Mouse (Mus musculus): ENCODE data around the gene Cops4. TPM values are rescaled to one million over a fixed set of nuclear protein-coding genes. Genes with fewer than 3 reads are reported as not detected.

Gene Cops4
- polyA plus RNA-seq, 1 experiment, result 132 TPM

GRCm38 (mm10) chr5:100568177-100568576, 50.1 kb downstream of the Cops4 start:
- no peaks in the 10 kb centered on the region for H3K27me3 ChIP-seq (ENCODE audit: control insufficient read depth, insufficient read depth, low read length)
- TF ChIP-seq CTCF (IDR thresholded peaks at IDR 0.05; ENCODE audit: control insufficient read depth, insufficient read depth, insufficient replicate concordance, low read depth, low read length) (no peak), POLR2A (IDR thresholded peaks at IDR 0.05; ENCODE audit: control insufficient read depth, low read depth, low read length) (no peak)
- no peaks in the 10 kb centered on the region for H3K36me3 ChIP-seq (ENCODE audit: control insufficient read depth, insufficient read depth, low read length)
- H3K4me3 ChIP-seq (ENCODE audit: control insufficient read depth, low read depth, low read length), result no peak overlapping the region
- H3K27ac ChIP-seq (ENCODE audit: control insufficient read depth, insufficient read depth, low read depth, low read length), result no peak overlapping the region
- H3K4me1 ChIP-seq (ENCODE audit: control insufficient read depth, insufficient read depth, low read length), result peaks cover 10% of the 10 kb centered on the region

GRCm38 (mm10) chr5:100568802-100569201, 50.7 kb downstream of the Cops4 start:
- H3K4me1 ChIP-seq (ENCODE audit: control insufficient read depth, insufficient read depth, low read length), result peaks cover 10% of the 10 kb centered on the region
- TF ChIP-seq CTCF (IDR thresholded peaks at IDR 0.05; ENCODE audit: control insufficient read depth, insufficient read depth, insufficient replicate concordance, low read depth, low read length) (no peak), POLR2A (IDR thresholded peaks at IDR 0.05; ENCODE audit: control insufficient read depth, low read depth, low read length) (no peak)
- no peaks in the 10 kb centered on the region for H3K36me3 ChIP-seq (ENCODE audit: control insufficient read depth, insufficient read depth, low read length)
- H3K27ac ChIP-seq (ENCODE audit: control insufficient read depth, insufficient read depth, low read depth, low read length), result no peak overlapping the region
- no peaks in the 10 kb centered on the region for H3K27me3 ChIP-seq (ENCODE audit: control insufficient read depth, insufficient read depth, low read length)
- no peak overlapping the region for H3K4me3 ChIP-seq (ENCODE audit: control insufficient read depth, low read depth, low read length)

DNA sequence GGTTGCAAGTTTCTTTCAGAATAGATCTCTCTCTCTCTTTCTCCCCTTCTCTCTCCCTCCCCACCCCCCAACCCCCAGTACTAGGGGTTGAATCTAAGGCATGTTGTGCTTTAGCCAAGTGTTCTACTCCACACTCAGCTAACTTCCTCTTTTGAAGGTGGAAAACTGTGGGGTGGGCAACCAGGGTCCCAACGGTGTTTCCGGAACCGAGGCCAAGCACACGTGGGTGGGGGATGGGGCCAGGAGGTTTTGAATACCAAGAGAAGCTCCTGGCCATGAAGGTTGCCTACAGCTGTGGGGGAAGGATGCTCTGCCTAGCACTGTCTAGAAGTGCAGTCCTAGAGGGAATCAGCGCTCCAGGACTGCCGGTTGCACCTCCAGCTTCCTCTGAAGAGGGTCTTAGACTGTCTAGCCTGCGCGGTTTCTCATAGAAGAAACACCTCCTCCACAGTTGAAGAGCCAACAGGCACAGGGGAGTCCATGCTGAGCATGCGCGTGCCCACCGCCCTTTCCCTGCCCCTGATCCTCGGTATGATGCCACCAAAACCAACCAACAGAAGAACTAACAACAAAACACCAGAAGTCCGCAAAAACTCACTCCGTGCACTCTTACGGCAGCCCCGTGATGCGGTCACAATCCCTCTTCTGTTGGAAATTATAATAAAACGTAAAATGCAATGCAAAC, 51.3 kb downstream of the Cops4 start:
- TF ChIP-seq CTCF (IDR thresholded peaks at IDR 0.05; ENCODE audit: control insufficient read depth, insufficient read depth, insufficient replicate concordance, low read depth, low read length) (no peak), POLR2A (IDR thresholded peaks at IDR 0.05; ENCODE audit: control insufficient read depth, low read depth, low read length) (no peak)
- no peaks in the 10 kb centered on the region for H3K27me3 ChIP-seq (ENCODE audit: control insufficient read depth, insufficient read depth, low read length)
- peaks cover 10% of the 10 kb centered on the region for H3K4me1 ChIP-seq (ENCODE audit: control insufficient read depth, insufficient read depth, low read length)
- peak overlapping the region; percentile 45 for H3K4me3 ChIP-seq (ENCODE audit: control insufficient read depth, low read depth, low read length)
- H3K27ac ChIP-seq (ENCODE audit: control insufficient read depth, insufficient read depth, low read depth, low read length), result no peak overlapping the region
- H3K36me3 ChIP-seq (ENCODE audit: control insufficient read depth, insufficient read depth, low read length), result no peaks in the 10 kb centered on the region

DNA sequence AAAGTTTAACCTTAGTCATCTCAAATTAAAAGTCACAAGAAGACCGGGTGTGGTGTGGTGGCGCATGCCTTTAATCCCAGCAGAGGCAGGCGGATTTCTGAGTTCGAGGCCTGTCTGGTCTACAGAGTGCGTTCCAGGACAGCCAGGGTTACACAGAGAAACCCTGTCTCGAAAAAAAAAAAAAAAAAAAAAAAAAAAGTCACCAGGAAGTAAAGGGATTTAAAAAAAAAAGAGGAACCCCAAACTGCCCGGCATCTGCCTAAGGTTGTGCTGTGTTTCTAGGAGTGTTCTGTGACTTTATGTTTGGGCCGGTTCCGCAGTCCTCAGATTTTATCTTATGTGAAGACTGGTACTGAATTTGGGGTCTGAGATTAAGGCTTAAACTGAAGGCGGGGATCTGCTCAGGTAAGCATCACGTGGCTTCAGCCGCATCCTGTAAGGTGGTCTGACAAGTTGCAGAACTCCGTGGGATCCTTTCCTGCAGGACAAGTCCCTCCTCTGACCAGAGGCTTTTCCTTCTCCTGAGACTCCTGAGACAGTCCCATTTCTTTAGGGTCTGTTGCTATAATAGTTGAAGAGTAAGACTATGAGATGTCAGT, 52.0 kb downstream of the Cops4 start:
- TF ChIP-seq CTCF (IDR thresholded peaks at IDR 0.05; ENCODE audit: control insufficient read depth, insufficient read depth, insufficient replicate concordance, low read depth, low read length), result no peak

GRCm38 (mm10) chr5:100570716-100571115, 52.6 kb downstream of the Cops4 start:
- Histone ChIP-seq H3K27me3 (ENCODE audit: control insufficient read depth, insufficient read depth, low read length) (no peaks in the 10 kb centered on the region), H3K4me1 (ENCODE audit: control insufficient read depth, insufficient read depth, low read length) (peaks cover 10% of the 10 kb centered on the region), H3K36me3 (ENCODE audit: control insufficient read depth, insufficient read depth, low read length) (no peaks in the 10 kb centered on the region), H3K27ac (ENCODE audit: control insufficient read depth, insufficient read depth, low read depth, low read length) (no peak overlapping the region), H3K4me3 (ENCODE audit: control insufficient read depth, low read depth, low read length) (no peak overlapping the region)
- TF ChIP-seq POLR2A (IDR thresholded peaks at IDR 0.05; ENCODE audit: control insufficient read depth, low read depth, low read length) (no peak), CTCF (IDR thresholded peaks at IDR 0.05; ENCODE audit: control insufficient read depth, insufficient read depth, insufficient replicate concordance, low read depth, low read length) (no peak)

More for the DNA sequence above, 52.0 kb downstream of the Cops4 start:
- Histone ChIP-seq H3K27me3 (ENCODE audit: control insufficient read depth, insufficient read depth, low read length) (no peaks in the 10 kb centered on the region), H3K4me3 (ENCODE audit: control insufficient read depth, low read depth, low read length) (no peak overlapping the region), H3K36me3 (ENCODE audit: control insufficient read depth, insufficient read depth, low read length) (no peaks in the 10 kb centered on the region), H3K27ac (ENCODE audit: control insufficient read depth, insufficient read depth, low read depth, low read length) (no peak overlapping the region), H3K4me1 (ENCODE audit: control insufficient read depth, insufficient read depth, low read length) (peaks cover 10% of the 10 kb centered on the region)

GRCm38 (mm10) chr5:100572069-100572468, 54.0 kb downstream of the Cops4 start, which contains the start of gene Plac8:
Gene Plac8 (minus strand): TSS chr5:100572245.
- Histone ChIP-seq H3K27me3 (ENCODE audit: control insufficient read depth, insufficient read depth, low read length) (no peaks in the 10 kb centered on the region), H3K4me1 (ENCODE audit: control insufficient read depth, insufficient read depth, low read length) (peaks cover 10% of the 10 kb centered on the region), H3K4me3 (ENCODE audit: control insufficient read depth, low read depth, low read length) (no peak within 1 kb of the TSS), H3K36me3 (ENCODE audit: control insufficient read depth, insufficient read depth, low read length) (no peaks in the 10 kb centered on the region), H3K27ac (ENCODE audit: control insufficient read depth, insufficient read depth, low read depth, low read length) (no peak within 1 kb of the TSS)
- no peak for TF ChIP-seq POLR2A (IDR thresholded peaks at IDR 0.05; ENCODE audit: control insufficient read depth, low read depth, low read length)
- no peak for TF ChIP-seq CTCF (IDR thresholded peaks at IDR 0.05; ENCODE audit: control insufficient read depth, insufficient read depth, insufficient replicate concordance, low read depth, low read length)

DNA sequence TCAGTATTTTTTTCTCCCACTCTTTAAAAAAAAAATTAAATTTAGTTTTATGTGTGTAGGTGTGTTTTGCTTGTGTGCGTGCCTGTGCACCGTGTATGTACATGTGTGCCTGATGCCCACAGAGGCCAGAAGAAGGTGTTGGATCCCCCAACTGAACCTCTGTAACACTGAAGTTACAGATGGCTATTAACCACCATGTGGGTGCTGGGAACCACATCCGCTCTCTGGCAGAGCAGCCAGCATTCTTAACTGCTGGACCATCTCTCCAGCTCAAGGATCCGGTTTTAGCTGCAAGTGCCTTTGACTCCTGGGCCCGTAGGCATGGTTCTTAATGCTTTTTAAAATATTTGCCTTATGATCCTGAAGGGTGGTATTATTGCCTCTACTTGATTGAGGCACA, 55.1 kb downstream of the Cops4 start:
- Histone ChIP-seq H3K4me1 (ENCODE audit: control insufficient read depth, insufficient read depth, low read length) (peaks cover 10% of the 10 kb centered on the region), H3K27ac (ENCODE audit: control insufficient read depth, insufficient read depth, low read depth, low read length) (no peak overlapping the region), H3K4me3 (ENCODE audit: control insufficient read depth, low read depth, low read length) (no peak overlapping the region), H3K27me3 (ENCODE audit: control insufficient read depth, insufficient read depth, low read length) (no peaks in the 10 kb centered on the region), H3K36me3 (ENCODE audit: control insufficient read depth, insufficient read depth, low read length) (no peaks in the 10 kb centered on the region)
- TF ChIP-seq CTCF (IDR thresholded peaks at IDR 0.05; ENCODE audit: control insufficient read depth, insufficient read depth, insufficient replicate concordance, low read depth, low read length) (no peak), POLR2A (IDR thresholded peaks at IDR 0.05; ENCODE audit: control insufficient read depth, low read depth, low read length) (no peak)
